Mouse (Mus musculus) thymus, adult 2 months (tissue): ENCODE results near the gene Akr1cl.

Experiments
- CTCF ChIP-seq: fragments of 200-500 bp; IDR thresholded peaks from 2 replicates; pipeline ENCODE4 v1.5.1; 2012; ENCODE audit warnings: mild to moderate bottlenecking, control low read depth, low read length, moderate library complexity, borderline replicate concordance; ENCODE audit not compliant: control insufficient read depth, poor library complexity, insufficient read depth; ENCODE audit errors: extremely low read depth
- POLR2A ChIP-seq: fragments of 200-500 bp; IDR thresholded peaks from 2 replicates; pipeline ENCODE4 v1.6.1; 2012; ENCODE audit warnings: mild to moderate bottlenecking, low read length, control low read depth, moderate library complexity; ENCODE audit not compliant: control insufficient read depth, poor library complexity, insufficient read depth; ENCODE audit errors: extremely low read depth

DNA sequence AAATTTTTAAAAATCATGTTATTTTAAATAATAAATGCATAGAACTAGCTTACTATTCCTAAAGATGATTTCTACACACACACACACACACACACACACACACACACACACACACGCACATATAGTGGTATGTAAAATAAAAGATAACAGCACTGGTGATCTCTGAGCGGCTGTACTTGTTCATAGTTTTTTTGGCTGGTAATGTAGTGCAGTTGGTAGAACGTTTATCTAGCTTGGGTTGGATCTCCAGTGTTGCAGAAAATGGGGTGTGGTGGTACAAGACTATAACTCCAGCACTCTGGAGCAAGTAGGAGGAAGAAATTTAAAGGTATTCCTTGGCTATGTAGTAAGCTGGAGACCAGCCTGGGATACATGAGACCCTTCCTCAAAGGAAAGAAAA lies 49.3 kb downstream of the Akr1cl start:
- TF ChIP-seq POLR2A, result no peak
- no peak for TF ChIP-seq CTCF
